1 mouse cellular context compared by ENCODE assay signal in genomic region chr12:8657629-8658366, GRCm38 (mm10).
A peak's percentile ranks its signal among the peaks of the same experiment; 100 is the strongest.
TF ChIP-seq lines count a peak whose summit lies in the region.

No protein-coding gene starts in this region.

TF ChIP-seq in CH12.LX, 34 proteins besides CTCF, POLR2A, EP300 and RAD21:
- TF ChIP-seq KAT2A (IDR thresholded peaks at IDR 0.05; ENCODE audit: insufficient replicate concordance, low read length) = 0 out of 2 replicates have a peak, but pooled peaks have one; percentile 40
- TF ChIP-seq ETS1 (conservative IDR thresholded peaks at IDR 0.05; ENCODE audit: low read depth, low read length) = 0 out of 2 replicates have a peak, but pooled peaks have one; percentile 33
- no peak for TF ChIP-seq NRF1 (IDR thresholded peaks at IDR 0.05; ENCODE audit: low read depth, low read length)
- TF ChIP-seq MAFK (IDR thresholded peaks at IDR 0.05; ENCODE audit: insufficient replicate concordance, low read length) = no peak
- TF ChIP-seq TBP (conservative IDR thresholded peaks at IDR 0.05; ENCODE audit: low read depth, low read length) = 0 out of 2 replicates have a peak, but pooled peaks have one; percentile 30
- peak; percentile 68; the same call in 1 of the 2 replicates for TF ChIP-seq MEF2A (IDR thresholded peaks at IDR 0.05; ENCODE audit: borderline replicate concordance, low read depth, low read length)
- TF ChIP-seq E2F4 (IDR thresholded peaks at IDR 0.05; ENCODE audit: insufficient replicate concordance, low read depth, low read length) = no peak
- TF ChIP-seq JUN (IDR thresholded peaks at IDR 0.05; ENCODE audit: insufficient read depth, low read depth, low read length) = no peak; the same call in none of the 2 replicates
- peak; percentile 79 for TF ChIP-seq JUND (conservative IDR thresholded peaks at IDR 0.05; ENCODE audit: low read depth, low read length)
- 0 out of 2 replicates have a peak, but pooled peaks have one; percentile 65 for TF ChIP-seq RCOR1 (conservative IDR thresholded peaks at IDR 0.05; ENCODE audit: low read depth, low read length)
- TF ChIP-seq CHD2 (IDR thresholded peaks at IDR 0.05; ENCODE audit: low read length) = 0 out of 2 replicates have a peak, but pooled peaks have one; percentile 45
- TF ChIP-seq MYC (IDR thresholded peaks at IDR 0.05; ENCODE audit: low read depth, low read length) = 0 out of 2 replicates have a peak, but pooled peaks have one; percentile 38
- peak; percentile 90 for TF ChIP-seq IRF4 (IDR thresholded peaks at IDR 0.05; ENCODE audit: low read depth, low read length)
- TF ChIP-seq TCF12 (IDR thresholded peaks at IDR 0.05; ENCODE audit: low read depth, low read length) = peak; percentile 60; the same call in 1 of the 2 replicates
- TF ChIP-seq MXI1 (IDR thresholded peaks at IDR 0.05; ENCODE audit: low read depth, low read length) = peak; percentile 56; the same call in 1 of the 2 replicates
- no peak for TF ChIP-seq ZMIZ1 (IDR thresholded peaks at IDR 0.05; ENCODE audit: low read depth, low read length)
- TF ChIP-seq CHD1 (IDR thresholded peaks at IDR 0.05; ENCODE audit: low read depth, low read length) = 0 out of 2 replicates have a peak, but pooled peaks have one; percentile 53
- no peak for TF ChIP-seq ZKSCAN1 (IDR thresholded peaks at IDR 0.05; ENCODE audit: borderline replicate concordance, low read depth, low read length)
- TF ChIP-seq ELF1 (IDR thresholded peaks at IDR 0.05; ENCODE audit: low read depth, low read length) = peak; percentile 42
- peak; percentile 70 for TF ChIP-seq ZNF384 (IDR thresholded peaks at IDR 0.05; ENCODE audit: low read depth, low read length)
- peak; percentile 67 for TF ChIP-seq BHLHE40 (IDR thresholded peaks at IDR 0.05; ENCODE audit: low read depth, low read length)
- TF ChIP-seq SIN3A (IDR thresholded peaks at IDR 0.05; ENCODE audit: low read length) = peak; percentile 21; the same call in 1 of the 2 replicates
- TF ChIP-seq USF1 (IDR thresholded peaks at IDR 0.05; ENCODE audit: low read depth, low read length) = no peak
